Mouse (Mus musculus): ENCODE results near the gene Eif5. TPM values are rescaled to one million over a fixed set of nuclear protein-coding genes. Genes with fewer than 3 reads are reported as not detected.

Gene Eif5
- polyA plus RNA-seq, 1 experiment, result 283 TPM

- Histone ChIP-seq H3K27ac (ENCODE audit: control insufficient read depth, insufficient read depth, low read depth, low read length) (peak overlapping the region; percentile 97), H3K36me3 (ENCODE audit: control insufficient read depth, insufficient read depth, low read length) (peaks cover 6% of the 10 kb centered on the region), H3K27me3 (ENCODE audit: control insufficient read depth, insufficient read depth, low read length) (no peaks in the 10 kb centered on the region), H3K4me3 (ENCODE audit: control insufficient read depth, low read depth, low read length) (peak overlapping the region; percentile 92), H3K4me1 (ENCODE audit: control insufficient read depth, insufficient read depth, low read length) (peaks cover 10% of the 10 kb centered on the region; the same call in 1 of the 2 replicates)
- TF ChIP-seq CTCF (IDR thresholded peaks at IDR 0.05; ENCODE audit: control insufficient read depth, insufficient read depth, insufficient replicate concordance, low read depth, low read length), result no peak
- TF ChIP-seq POLR2A (IDR thresholded peaks at IDR 0.05; ENCODE audit: control insufficient read depth, low read depth, low read length), result no peak
Observed at GRCm38 (mm10) chr12:111536746-111537145, 1.1 kb upstream of the Eif5 start.

GRCm38 (mm10) chr12:111537341-111537740 lies 475 bp upstream of the Eif5 start:
- H3K27me3 ChIP-seq (ENCODE audit: control insufficient read depth, insufficient read depth, low read length), result no peaks in the 10 kb centered on the region
- peaks cover 6% of the 10 kb centered on the region for H3K36me3 ChIP-seq (ENCODE audit: control insufficient read depth, insufficient read depth, low read length)
- peak overlapping the region; percentile 97 for H3K27ac ChIP-seq (ENCODE audit: control insufficient read depth, insufficient read depth, low read depth, low read length)
- TF ChIP-seq CTCF (IDR thresholded peaks at IDR 0.05; ENCODE audit: control insufficient read depth, insufficient read depth, insufficient replicate concordance, low read depth, low read length), result no peak
- TF ChIP-seq POLR2A (IDR thresholded peaks at IDR 0.05; ENCODE audit: control insufficient read depth, low read depth, low read length), result no peak
- H3K4me3 ChIP-seq (ENCODE audit: control insufficient read depth, low read depth, low read length), result peak overlapping the region; percentile 92
- H3K4me1 ChIP-seq (ENCODE audit: control insufficient read depth, insufficient read depth, low read length), result peaks cover 10% of the 10 kb centered on the region; the same call in 1 of the 2 replicates

GRCm38 (mm10) chr12:111538292-111539040 lies 650 bp downstream of the Eif5 start:
- TF ChIP-seq POLR2A (IDR thresholded peaks at IDR 0.05; ENCODE audit: control insufficient read depth, low read depth, low read length) (peak; percentile 42), CTCF (IDR thresholded peaks at IDR 0.05; ENCODE audit: control insufficient read depth, insufficient read depth, insufficient replicate concordance, low read depth, low read length) (no peak)
- peak overlapping the region; percentile 92 for H3K4me3 ChIP-seq (ENCODE audit: control insufficient read depth, low read depth, low read length)
- H3K36me3 ChIP-seq (ENCODE audit: control insufficient read depth, insufficient read depth, low read length), result peaks cover 6% of the 10 kb centered on the region
- H3K27ac ChIP-seq (ENCODE audit: control insufficient read depth, insufficient read depth, low read depth, low read length), result peak overlapping the region; percentile 97
- peaks cover 3% of the 10 kb centered on the region; the same call in 1 of the 2 replicates for H3K4me1 ChIP-seq (ENCODE audit: control insufficient read depth, insufficient read depth, low read length)
- H3K27me3 ChIP-seq (ENCODE audit: control insufficient read depth, insufficient read depth, low read length), result no peaks in the 10 kb centered on the region

- Histone ChIP-seq H3K36me3 (ENCODE audit: control insufficient read depth, insufficient read depth, low read length) (peaks cover 6% of the 10 kb centered on the region), H3K4me3 (ENCODE audit: control insufficient read depth, low read depth, low read length) (peak overlapping the region; percentile 92), H3K27me3 (ENCODE audit: control insufficient read depth, insufficient read depth, low read length) (no peaks in the 10 kb centered on the region), H3K4me1 (ENCODE audit: control insufficient read depth, insufficient read depth, low read length) (peaks cover 3% of the 10 kb centered on the region; the same call in 1 of the 2 replicates), H3K27ac (ENCODE audit: control insufficient read depth, insufficient read depth, low read depth, low read length) (peak overlapping the region; percentile 97)
- TF ChIP-seq CTCF (IDR thresholded peaks at IDR 0.05; ENCODE audit: control insufficient read depth, insufficient read depth, insufficient replicate concordance, low read depth, low read length), result no peak
- no peak for TF ChIP-seq POLR2A (IDR thresholded peaks at IDR 0.05; ENCODE audit: control insufficient read depth, low read depth, low read length)
Observed at GRCm38 (mm10) chr12:111539041-111539345, 1.2 kb downstream of the Eif5 start.

- Histone ChIP-seq H3K27ac (ENCODE audit: control insufficient read depth, insufficient read depth, low read depth, low read length) (no peak overlapping the region), H3K27me3 (ENCODE audit: control insufficient read depth, insufficient read depth, low read length) (no peaks in the 10 kb centered on the region), H3K4me3 (ENCODE audit: control insufficient read depth, low read depth, low read length) (no peak overlapping the region), H3K4me1 (ENCODE audit: control insufficient read depth, insufficient read depth, low read length) (no peaks in the 10 kb centered on the region), H3K36me3 (ENCODE audit: control insufficient read depth, insufficient read depth, low read length) (no peaks in the 10 kb centered on the region; the same call in 1 of the 2 replicates)
- TF ChIP-seq CTCF (IDR thresholded peaks at IDR 0.05; ENCODE audit: control insufficient read depth, insufficient read depth, insufficient replicate concordance, low read depth, low read length) (no peak), POLR2A (IDR thresholded peaks at IDR 0.05; ENCODE audit: control insufficient read depth, low read depth, low read length) (no peak)
Observed at GRCm38 (mm10) chr12:111547070-111547469, 9.3 kb downstream of the Eif5 start.

GRCm38 (mm10) chr12:111548555-111549289 lies 10.9 kb downstream of the Eif5 start:
- H3K27me3 ChIP-seq (ENCODE audit: control insufficient read depth, insufficient read depth, low read length), result no peaks in the 10 kb centered on the region
- no peaks in the 10 kb centered on the region for H3K36me3 ChIP-seq (ENCODE audit: control insufficient read depth, insufficient read depth, low read length)
- no peak overlapping the region for H3K27ac ChIP-seq (ENCODE audit: control insufficient read depth, insufficient read depth, low read depth, low read length)
- no peaks in the 10 kb centered on the region for H3K4me1 ChIP-seq (ENCODE audit: control insufficient read depth, insufficient read depth, low read length)
- TF ChIP-seq POLR2A (IDR thresholded peaks at IDR 0.05; ENCODE audit: control insufficient read depth, low read depth, low read length) (no peak), CTCF (IDR thresholded peaks at IDR 0.05; ENCODE audit: control insufficient read depth, insufficient read depth, insufficient replicate concordance, low read depth, low read length) (no peak)
- no peak overlapping the region for H3K4me3 ChIP-seq (ENCODE audit: control insufficient read depth, low read depth, low read length)

GRCm38 (mm10) chr12:111550679-111551078 lies 12.9 kb downstream of the Eif5 start:
- Histone ChIP-seq H3K27me3 (ENCODE audit: control insufficient read depth, insufficient read depth, low read length) (no peaks in the 10 kb centered on the region), H3K27ac (ENCODE audit: control insufficient read depth, insufficient read depth, low read depth, low read length) (no peak overlapping the region), H3K4me3 (ENCODE audit: control insufficient read depth, low read depth, low read length) (no peak overlapping the region), H3K36me3 (ENCODE audit: control insufficient read depth, insufficient read depth, low read length) (no peaks in the 10 kb centered on the region), H3K4me1 (ENCODE audit: control insufficient read depth, insufficient read depth, low read length) (no peaks in the 10 kb centered on the region)
- no peak for TF ChIP-seq POLR2A (IDR thresholded peaks at IDR 0.05; ENCODE audit: control insufficient read depth, low read depth, low read length)
- no peak for TF ChIP-seq CTCF (IDR thresholded peaks at IDR 0.05; ENCODE audit: control insufficient read depth, insufficient read depth, insufficient replicate concordance, low read depth, low read length)

Data from testis, adult 2 months (tissue).